Mouse (Mus musculus) heart, embryonic 10.5 days (tissue): ENCODE measurements around the gene Ica1l. TPM values are rescaled to one million over a fixed set of nuclear protein-coding genes. Genes with fewer than 3 reads are reported as not detected.

Experiments used
- DNase-seq: peaks from one replicate; pipeline ENCODE4 v3.0.0-alpha.2; 2017; ENCODE audit warnings: low spot score
- H3K27ac ChIP-seq: fragments of 300-500 bp; sonication (generic); 2 replicates; pipeline ENCODE4 v1.5.1; 2016; ENCODE audit warnings: mild to moderate bottlenecking
- H3K27me3 ChIP-seq: fragments of 300-500 bp; sonication (generic); 2 replicates; pipeline ENCODE4 v1.6.1; 2016; ENCODE audit warnings: mild to moderate bottlenecking; ENCODE audit not compliant: poor library complexity, insufficient read depth, severe bottlenecking
- H3K36me3 ChIP-seq: fragments of 300-500 bp; sonication (generic); 2 replicates; pipeline ENCODE4 v1.6.1; 2016; ENCODE audit warnings: mild to moderate bottlenecking, moderate library complexity
- H3K4me1 ChIP-seq: fragments of 300-500 bp; sonication (generic); 2 replicates; pipeline ENCODE4 v1.6.1; 2016; ENCODE audit warnings: mild to moderate bottlenecking
- H3K4me3 ChIP-seq: fragments of 300-500 bp; sonication (generic); 2 replicates; pipeline ENCODE4 v1.5.1; 2016; ENCODE audit warnings: mild to moderate bottlenecking, moderate library complexity
- H3K9me3 ChIP-seq: fragments of 300-500 bp; sonication (generic); 2 replicates; pipeline ENCODE4 v1.6.1; 2016; ENCODE audit warnings: mild to moderate bottlenecking, moderate library complexity
- WGBS: fragments of 180-500 bp; shearing (Covaris S2); methylation state at CpG from one replicate; pipeline ENCODE4 v1.1.7; 2016; 5-methylcytosine and 5-hydroxymethylcytosine counted together
- polyA plus RNA-seq: library from polyadenylated mRNA; unstranded; fragments of >200 nt; fragmentation: Nextera tagmentation; extraction: Ambion mirVana; gene quantifications from 2 replicates; pipeline ENCODE4 v1.2.1, GENCODE M21; 2016

The Ica1l gene
- polyA plus RNA-seq, 1 experiment from 2014 or later = 0.68 TPM

DNA sequence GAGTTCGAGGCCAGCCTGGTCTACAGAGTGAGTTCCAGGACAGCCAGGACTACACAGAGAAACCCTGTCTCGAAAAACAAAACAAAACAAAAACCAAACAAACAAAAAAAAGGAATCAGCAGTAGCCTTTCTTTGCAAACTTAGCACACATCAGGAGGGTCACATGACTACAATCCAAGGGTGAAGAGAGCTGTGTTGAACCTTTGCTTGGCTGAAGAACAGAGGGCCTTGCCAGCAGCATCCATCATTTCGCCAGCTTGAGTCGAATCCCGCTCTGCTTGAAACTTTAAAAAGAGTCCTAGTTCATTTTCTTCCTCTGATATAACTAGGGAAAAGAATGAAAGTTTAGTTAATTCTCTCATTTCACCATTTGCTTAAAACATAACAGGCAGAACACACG lies 27.5 kb downstream of the Ica1l start:
- no peak for DNase-seq
- Histone ChIP-seq H3K4me1 (no peaks in the 10 kb centered on the region), H3K27ac (no peak overlapping the region), H3K27me3 (no peaks in the 10 kb centered on the region), H3K4me3 (no peak overlapping the region), H3K9me3 (no peaks in the 10 kb centered on the region), H3K36me3 (no peaks in the 10 kb centered on the region)
- 88% methylated on average over 6 of the region's 6 CpGs for WGBS

DNA sequence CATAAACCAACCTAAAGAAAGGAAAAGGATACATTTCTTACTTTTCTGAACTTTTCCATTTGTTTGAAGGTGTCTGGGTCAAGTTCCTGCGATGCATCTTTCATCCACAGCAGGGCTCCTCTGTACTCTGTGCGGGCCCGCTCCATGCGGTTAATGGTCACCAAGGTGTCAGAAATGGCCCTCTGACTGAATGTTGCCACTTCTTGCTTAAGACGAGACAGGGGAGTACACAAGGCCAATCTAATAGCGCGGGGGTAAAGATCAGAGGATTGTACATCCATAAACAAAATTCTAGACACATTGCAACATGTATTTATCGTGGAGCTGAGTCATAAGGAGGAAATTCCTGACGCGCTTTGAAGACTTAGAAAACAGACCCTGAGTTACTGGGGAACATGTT lies 29.2 kb downstream of the Ica1l start:
- DNase-seq = no peak
- H3K4me1 ChIP-seq = no peaks in the 10 kb centered on the region
- no peaks in the 10 kb centered on the region for H3K9me3 ChIP-seq
- H3K27ac ChIP-seq = no peak overlapping the region
- H3K36me3 ChIP-seq = no peaks in the 10 kb centered on the region
- 89% methylated on average over 10 of the region's 10 CpGs for WGBS
- H3K27me3 ChIP-seq = no peaks in the 10 kb centered on the region
- H3K4me3 ChIP-seq = no peak overlapping the region

DNA sequence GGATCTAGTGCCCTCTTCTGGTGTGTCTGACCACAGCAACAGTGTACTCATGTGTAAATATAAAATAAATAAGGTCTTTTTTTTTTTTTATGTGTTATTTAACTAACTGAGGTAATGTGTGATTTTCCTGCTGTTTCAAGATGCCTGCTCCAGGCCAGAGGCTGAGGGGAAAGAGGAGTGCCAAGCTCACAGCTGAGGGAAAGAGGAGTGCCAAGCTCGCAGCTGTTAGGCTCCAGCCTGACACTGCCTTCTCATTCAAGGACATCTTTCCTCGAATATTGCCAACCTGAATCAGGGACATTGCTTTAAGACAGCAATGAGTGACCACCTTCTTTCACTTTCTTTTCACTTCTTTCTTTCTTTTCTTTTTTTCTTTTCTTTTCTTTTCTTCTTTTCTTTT lies 34.2 kb downstream of the Ica1l start:
- 81% methylated on average over 2 of the region's 2 CpGs for WGBS
- Histone ChIP-seq H3K27me3 (no peaks in the 10 kb centered on the region), H3K27ac (no peak overlapping the region), H3K9me3 (no peaks in the 10 kb centered on the region), H3K4me3 (no peak overlapping the region), H3K4me1 (no peaks in the 10 kb centered on the region), H3K36me3 (no peaks in the 10 kb centered on the region)
- no peak for DNase-seq

DNA sequence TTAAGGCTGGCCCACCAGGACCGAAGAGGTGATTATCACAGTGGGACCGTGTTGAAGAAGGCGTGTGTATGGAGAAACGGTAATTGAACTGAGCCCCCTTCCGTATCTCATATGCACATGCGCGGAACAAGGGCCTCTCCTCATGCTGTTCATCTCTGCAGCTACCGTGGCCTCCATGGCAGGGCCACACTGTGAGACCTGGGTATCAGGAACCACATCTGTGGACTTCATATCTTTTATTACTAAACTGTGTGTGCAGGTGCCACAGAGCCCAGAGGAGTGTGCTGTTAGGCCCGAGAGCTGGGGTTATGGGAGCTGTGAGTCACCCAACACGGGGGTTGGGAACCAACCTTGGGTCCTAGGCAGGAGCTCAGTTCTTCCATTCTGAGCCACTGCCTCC lies 35.6 kb downstream of the Ica1l start:
- H3K27me3 ChIP-seq = no peaks in the 10 kb centered on the region
- 86% methylated on average over 10 of the region's 10 CpGs for WGBS
- H3K4me3 ChIP-seq = no peak overlapping the region
- no peaks in the 10 kb centered on the region for H3K4me1 ChIP-seq
- no peak overlapping the region for H3K27ac ChIP-seq
- no peak for DNase-seq
- H3K9me3 ChIP-seq = no peaks in the 10 kb centered on the region
- no peaks in the 10 kb centered on the region for H3K36me3 ChIP-seq

DNA sequence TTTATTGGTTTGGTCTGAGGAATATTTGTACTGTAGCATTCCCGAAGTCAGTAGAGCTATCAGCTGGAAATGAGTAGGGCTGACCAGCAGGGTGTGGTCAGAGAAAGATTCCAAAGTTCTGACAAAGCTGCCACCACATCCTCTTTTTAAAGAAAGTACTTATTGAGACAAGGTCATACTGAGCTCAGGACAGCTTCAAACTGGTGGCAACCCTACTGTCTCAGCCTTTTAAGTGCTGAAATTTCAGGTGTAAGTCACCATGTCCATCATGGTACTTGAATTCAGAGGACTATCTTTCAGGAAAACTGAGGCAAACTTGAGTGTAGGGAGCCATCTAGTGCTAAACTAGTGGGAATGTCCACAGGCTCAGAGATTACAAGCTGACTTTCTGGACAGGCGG lies 42.7 kb downstream of the Ica1l start:
- Histone ChIP-seq H3K9me3 (no peaks in the 10 kb centered on the region), H3K4me1 (peaks cover 8% of the 10 kb centered on the region), H3K27me3 (no peaks in the 10 kb centered on the region), H3K4me3 (no peak overlapping the region), H3K36me3 (no peaks in the 10 kb centered on the region), H3K27ac (no peak overlapping the region)
- WGBS = 36% methylated on average over 2 of the region's 2 CpGs
- DNase-seq = no peak

DNA sequence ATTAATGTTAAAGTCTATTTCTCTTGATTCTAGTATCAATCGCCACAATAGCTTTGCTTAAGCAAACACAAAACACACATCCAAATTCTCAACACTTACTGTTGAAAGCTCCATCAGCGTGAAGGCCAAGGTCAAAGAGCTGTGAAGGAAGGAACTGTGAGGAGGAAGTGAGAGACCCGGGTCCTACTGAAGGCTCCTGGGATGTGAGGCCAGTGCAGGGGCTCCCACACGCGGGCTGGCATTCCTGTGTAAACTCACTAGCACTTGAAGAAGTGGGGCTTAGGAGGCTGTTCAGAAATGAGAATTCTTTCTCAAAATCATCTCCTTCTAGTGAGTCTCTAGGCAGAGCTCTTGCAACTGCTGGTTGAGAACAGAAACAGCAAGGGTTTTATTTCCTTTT lies 45.6 kb downstream of the Ica1l start:
- Histone ChIP-seq H3K27ac (no peak overlapping the region), H3K9me3 (no peaks in the 10 kb centered on the region), H3K36me3 (no peaks in the 10 kb centered on the region), H3K4me3 (no peak overlapping the region), H3K27me3 (no peaks in the 10 kb centered on the region), H3K4me1 (peaks cover 8% of the 10 kb centered on the region)
- WGBS = 58% methylated on average over 5 of the region's 5 CpGs
- DNase-seq = no peak

DNA sequence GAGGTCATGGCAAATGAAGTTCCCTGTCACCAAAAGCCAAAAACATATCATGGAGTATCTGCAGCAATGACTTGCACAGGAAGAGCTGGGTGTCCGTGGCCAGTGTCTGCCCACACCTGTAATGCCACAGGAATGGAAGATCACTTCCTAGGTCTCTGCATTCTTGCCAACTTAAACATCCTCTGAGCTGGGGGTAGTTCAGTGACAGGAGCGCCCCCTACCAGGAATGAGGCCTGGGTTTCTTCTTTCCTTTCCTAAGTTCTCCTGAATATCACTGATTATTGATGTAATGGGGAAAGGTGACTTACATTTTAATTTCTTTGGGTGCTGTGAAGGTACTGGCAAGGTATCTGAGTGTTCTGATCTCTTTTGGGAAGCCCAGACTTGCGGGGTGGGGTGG lies 47.3 kb downstream of the Ica1l start:
- Histone ChIP-seq H3K27me3 (no peaks in the 10 kb centered on the region), H3K27ac (no peak overlapping the region), H3K4me1 (peaks cover 8% of the 10 kb centered on the region), H3K36me3 (peaks cover 8% of the 10 kb centered on the region; the same call in 1 of the 2 replicates), H3K4me3 (no peak overlapping the region), H3K9me3 (no peaks in the 10 kb centered on the region)
- DNase-seq = no peak
- WGBS = 45% methylated on average over 3 of the region's 3 CpGs

DNA sequence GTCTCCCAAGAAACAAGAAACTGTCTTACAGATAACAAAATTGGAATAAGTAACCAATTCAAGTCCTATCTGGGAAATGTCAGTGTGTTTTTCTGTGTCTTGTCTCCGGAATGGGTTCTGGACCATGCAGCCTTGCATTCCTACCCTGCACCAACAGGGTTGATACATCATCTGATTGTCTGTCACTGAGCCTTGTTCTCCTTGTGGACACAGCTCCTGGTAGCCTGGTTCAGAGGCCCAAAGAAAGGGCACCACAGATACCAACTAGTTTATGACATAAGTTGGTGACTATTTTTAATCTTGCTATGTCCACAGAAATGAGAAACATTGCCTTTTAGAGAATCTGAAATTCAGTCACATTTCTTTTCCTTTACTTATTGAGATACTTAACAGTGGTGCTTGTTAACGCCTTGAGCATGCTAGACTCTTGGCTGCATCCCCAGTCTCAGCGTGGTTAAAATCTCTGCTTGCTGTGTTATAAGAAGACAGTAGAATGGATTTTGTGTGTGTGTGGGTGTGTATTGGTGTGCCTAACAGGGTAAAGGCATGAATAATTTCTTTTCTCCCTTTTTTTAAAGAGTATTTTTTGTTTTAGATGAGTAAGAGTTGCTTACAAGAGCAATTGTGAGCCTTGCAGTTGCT lies 55.5 kb downstream of the Ica1l start:
- H3K36me3 ChIP-seq = peaks cover 35% of the 10 kb centered on the region
- no peaks in the 10 kb centered on the region for H3K4me1 ChIP-seq
- no peak for DNase-seq
- H3K27ac ChIP-seq = no peak overlapping the region
- no peak overlapping the region for H3K4me3 ChIP-seq
- 86% methylated on average over 3 of the region's 3 CpGs for WGBS
- no peaks in the 10 kb centered on the region for H3K9me3 ChIP-seq
- no peaks in the 10 kb centered on the region for H3K27me3 ChIP-seq

DNA sequence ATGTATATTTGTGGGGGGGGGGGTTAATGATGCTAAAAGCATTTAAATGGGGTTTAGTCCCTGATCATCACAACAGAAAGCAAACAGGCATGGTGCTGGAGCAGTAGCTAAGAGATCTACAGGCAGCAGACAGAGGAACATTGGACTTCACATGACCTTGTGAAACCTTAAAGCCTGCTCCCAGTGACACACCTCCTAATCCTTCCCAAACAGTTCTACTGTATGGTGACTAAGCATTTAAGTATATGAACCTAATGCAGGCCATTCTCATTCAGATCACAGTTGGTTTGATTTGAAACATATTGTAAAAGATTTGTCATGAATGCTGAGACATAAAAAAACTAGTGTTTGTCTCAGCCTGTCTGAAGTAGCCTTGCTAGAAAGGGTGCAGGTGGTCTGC lies 56.4 kb downstream of the Ica1l start:
- H3K4me1 ChIP-seq = no peaks in the 10 kb centered on the region
- no peak overlapping the region for H3K4me3 ChIP-seq
- no peaks in the 10 kb centered on the region for H3K27me3 ChIP-seq
- DNase-seq = no peak
- no peak overlapping the region for H3K27ac ChIP-seq
- peaks cover 37% of the 10 kb centered on the region for H3K36me3 ChIP-seq
- no peaks in the 10 kb centered on the region for H3K9me3 ChIP-seq

DNA sequence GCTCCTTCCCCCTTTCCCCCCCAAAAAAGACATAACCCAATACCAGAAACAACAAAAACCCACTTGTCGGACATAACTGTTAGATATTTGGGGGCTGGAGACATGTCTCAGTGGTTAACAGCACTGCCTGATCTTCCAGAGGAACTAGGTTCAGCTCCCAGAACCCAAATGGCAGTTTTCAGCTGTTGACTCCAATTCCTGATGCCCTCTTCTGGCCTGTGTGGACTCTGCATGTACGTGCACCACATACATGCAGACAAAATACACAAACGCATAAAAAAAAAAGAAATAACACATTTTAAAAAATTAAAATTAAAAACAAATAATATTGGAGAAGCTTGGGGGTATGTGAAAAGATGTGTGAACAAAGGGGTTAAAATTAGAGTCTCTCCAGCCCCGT lies 75.7 kb downstream of the Ica1l start:
- H3K4me3 ChIP-seq = no peak overlapping the region
- 86% methylated on average over 4 of the region's 4 CpGs for WGBS
- H3K27ac ChIP-seq = no peak overlapping the region
- H3K4me1 ChIP-seq = 0 out of 2 replicates have a peak, but pooled peaks cover 7% of the 10 kb centered on the region
- H3K36me3 ChIP-seq = peaks cover 38% of the 10 kb centered on the region
- no peaks in the 10 kb centered on the region for H3K27me3 ChIP-seq
- H3K9me3 ChIP-seq = no peaks in the 10 kb centered on the region
- no peak for DNase-seq

DNA sequence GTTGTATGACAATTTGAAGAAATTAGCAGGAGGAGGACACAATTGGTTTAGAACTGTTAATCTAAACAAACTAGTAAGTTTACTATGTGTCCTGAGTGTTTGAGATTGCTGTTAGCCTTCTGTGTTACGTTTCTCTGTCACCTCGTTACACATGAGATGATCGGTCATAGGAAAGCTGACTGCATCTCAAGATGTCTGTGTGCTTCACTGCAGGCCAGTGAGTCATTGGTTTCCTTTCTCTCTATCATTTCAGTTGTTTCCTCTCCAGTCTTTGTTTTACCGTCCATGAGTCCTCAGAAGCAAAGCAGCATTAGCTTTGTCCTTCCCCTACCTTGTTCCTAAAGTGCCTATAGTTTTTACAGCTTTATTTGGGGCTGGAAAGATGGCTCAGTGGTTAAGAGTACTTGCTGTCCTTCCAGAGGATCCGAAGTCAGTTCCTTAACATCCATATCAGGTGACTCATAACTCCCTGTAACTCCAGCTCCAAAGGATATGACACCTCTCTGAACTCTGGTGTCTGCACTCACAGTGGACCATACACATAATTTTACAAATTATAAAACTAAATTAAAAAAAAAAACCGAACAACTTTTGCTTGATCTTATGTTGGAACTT lies 76.7 kb downstream of the Ica1l start:
- no peak for DNase-seq
- Histone ChIP-seq H3K36me3 (peaks cover 39% of the 10 kb centered on the region), H3K27ac (no peak overlapping the region), H3K27me3 (no peaks in the 10 kb centered on the region), H3K4me1 (0 out of 2 replicates have a peak, but pooled peaks cover 7% of the 10 kb centered on the region), H3K4me3 (no peak overlapping the region), H3K9me3 (no peaks in the 10 kb centered on the region)
- 61% methylated on average over 6 of the region's 6 CpGs for WGBS

DNA sequence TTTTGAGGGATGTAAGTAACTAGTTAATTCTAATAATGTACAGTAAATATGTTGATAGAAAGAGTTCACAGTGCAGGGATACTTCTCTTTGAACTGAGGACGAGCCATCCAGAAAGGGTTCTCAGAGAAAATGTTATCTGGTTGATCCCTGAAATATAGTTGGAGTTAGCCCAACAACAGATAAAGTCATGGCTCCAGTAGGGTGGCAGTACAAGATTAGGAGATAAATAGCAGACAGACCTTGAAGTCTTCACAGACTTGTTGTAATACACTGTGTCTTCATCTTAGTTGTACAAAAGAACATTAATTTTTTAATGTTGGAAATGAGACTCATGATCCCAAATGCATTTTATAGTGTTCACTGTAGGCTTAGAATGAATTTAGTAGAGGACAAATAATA lies 83.0 kb downstream of the Ica1l start:
- WGBS = 71% methylated on average over 1 of the region's 1 CpGs
- no peak for DNase-seq

DNA sequence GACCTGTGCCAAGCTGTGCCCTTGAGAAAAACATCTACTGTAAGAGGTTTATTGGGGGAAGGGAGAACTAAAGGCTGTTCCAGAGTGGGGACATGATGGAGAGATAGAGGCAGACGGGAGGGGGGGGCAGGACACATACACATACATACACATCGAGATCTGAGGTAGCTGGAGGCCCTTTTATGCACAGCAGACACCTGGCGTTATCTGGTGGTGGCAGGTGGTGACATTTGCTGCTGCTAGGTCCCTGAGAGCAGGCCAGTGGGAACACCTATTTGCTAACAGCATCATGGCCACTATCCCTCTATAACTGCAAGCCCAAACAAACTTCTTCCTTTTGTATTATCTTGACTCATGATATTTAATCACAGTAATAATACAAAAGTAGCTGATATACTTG lies 85.8 kb downstream of the Ica1l start:
- H3K4me3 ChIP-seq = no peak overlapping the region
- H3K9me3 ChIP-seq = no peaks in the 10 kb centered on the region
- WGBS = 80% methylated on average over 3 of the region's 3 CpGs

More for the DNA sequence above, 83.0 kb downstream of the Ica1l start:
- Histone ChIP-seq H3K4me3 (no peak overlapping the region), H3K9me3 (no peaks in the 10 kb centered on the region), H3K27me3 (no peaks in the 10 kb centered on the region), H3K4me1 (no peaks in the 10 kb centered on the region), H3K27ac (no peak overlapping the region), H3K36me3 (peaks cover 39% of the 10 kb centered on the region; the same call in 1 of the 2 replicates)

DNA sequence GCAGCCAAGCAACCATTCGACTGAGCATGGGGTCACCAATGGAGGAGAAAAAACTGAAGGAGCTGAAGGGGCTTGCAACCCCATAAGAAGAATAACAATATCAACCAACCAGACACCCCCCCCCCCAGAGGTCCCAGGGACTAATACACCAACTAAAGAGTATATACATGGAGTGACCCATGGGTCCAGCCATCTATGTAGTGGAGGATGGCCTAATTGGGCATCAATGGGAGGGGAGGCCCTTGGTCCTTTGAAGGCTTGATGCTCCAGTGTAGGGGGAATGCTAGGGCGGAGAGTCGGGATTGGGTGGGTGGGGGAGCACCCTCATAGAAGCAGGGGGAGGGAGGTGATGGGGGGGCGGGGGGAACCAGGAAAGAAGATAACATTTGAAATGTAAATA lies 95.5 kb downstream of the Ica1l start:
- peaks cover 10% of the 10 kb centered on the region for H3K4me1 ChIP-seq
- H3K4me3 ChIP-seq = no peak overlapping the region
- H3K27me3 ChIP-seq = no peaks in the 10 kb centered on the region
- no peak overlapping the region for H3K27ac ChIP-seq
- H3K36me3 ChIP-seq = peaks cover 13% of the 10 kb centered on the region; the same call in 1 of the 2 replicates
- 88% methylated on average over 4 of the region's 4 CpGs for WGBS
- DNase-seq = no peak
- H3K9me3 ChIP-seq = no peaks in the 10 kb centered on the region

More for the DNA sequence above, 85.8 kb downstream of the Ica1l start:
- peaks cover 22% of the 10 kb centered on the region; the same call in 1 of the 2 replicates for H3K36me3 ChIP-seq
- no peaks in the 10 kb centered on the region for H3K4me1 ChIP-seq
- H3K27ac ChIP-seq = no peak overlapping the region
- no peak for DNase-seq
- no peaks in the 10 kb centered on the region for H3K27me3 ChIP-seq
